Mouse (Mus musculus) megakaryocyte, embryonic 14.5 days (primary cell): ENCODE results near the gene Mlycd. TPM values are rescaled to one million over a fixed set of nuclear protein-coding genes. Genes with fewer than 3 reads are reported as not detected.

Experiments
- H3K27me3 ChIP-seq: replicated peaks from 2 replicates; pipeline ENCODE3; 2012; ENCODE audit warnings: inconsistent platforms
- H3K36me3 ChIP-seq: replicated peaks from 2 replicates; pipeline ENCODE3; 2012; ENCODE audit warnings: low read length, inconsistent platforms, mixed read lengths
- H3K4me1 ChIP-seq: 2 replicates; pipeline ENCODE4 v1.6.1; 2012; ENCODE audit warnings: inconsistent platforms
- H3K4me3 ChIP-seq: replicated peaks from 2 replicates; pipeline ENCODE3; 2012; ENCODE audit warnings: moderate library complexity, mild to moderate bottlenecking, inconsistent platforms
- H3K9me3 ChIP-seq: 2 replicates; pipeline ENCODE4 v1.6.1; 2012; ENCODE audit warnings: inconsistent platforms
- FLI1 ChIP-seq: IDR thresholded peaks from 2 replicates; pipeline ENCODE4 v1.6.1; 2012; ENCODE audit warnings: low read length, inconsistent platforms, mixed read lengths
- GATA1 ChIP-seq: IDR thresholded peaks from 3 replicates; pipeline ENCODE4 v1.6.1; 2012; ENCODE audit warnings: mixed read lengths, low read length, inconsistent platforms, borderline replicate concordance
- polyA plus RNA-seq: library from polyadenylated mRNA; stranded (reverse); fragments of >175 nt; gene quantifications from 2 replicates; pipeline ENCODE4 v1.2.3, GENCODE M21; 2012; ENCODE audit warnings: low replicate concordance; ENCODE audit not compliant: insufficient read depth

Gene Mlycd
- polyA plus RNA-seq, 1 experiment = 25.3 TPM

GRCm38 (mm10) chr8:119440250-119440951 lies 45.7 kb downstream of the Mlycd start:
- Histone ChIP-seq H3K27me3 (peaks cover 40% of the 10 kb centered on the region), H3K9me3 (no peaks in the 10 kb centered on the region), H3K36me3 (peaks cover 31% of the 10 kb centered on the region), H3K4me3 (peak overlapping the region; percentile 51), H3K4me1 (peaks cover 64% of the 10 kb centered on the region)
- TF ChIP-seq GATA1 (no peak), FLI1 (no peak)

- H3K4me3 ChIP-seq = peak overlapping the region; percentile 17
- TF ChIP-seq GATA1 (no peak), FLI1 (no peak)
- peaks cover 36% of the 10 kb centered on the region for H3K36me3 ChIP-seq
- H3K4me1 ChIP-seq = peaks cover 61% of the 10 kb centered on the region
- H3K9me3 ChIP-seq = no peaks in the 10 kb centered on the region
- H3K27me3 ChIP-seq = peaks cover 43% of the 10 kb centered on the region
Observed at GRCm38 (mm10) chr8:119440952-119441270, 46.2 kb downstream of the Mlycd start.

- no peak for TF ChIP-seq GATA1
- TF ChIP-seq FLI1 = no peak
- H3K9me3 ChIP-seq = no peaks in the 10 kb centered on the region
- H3K4me1 ChIP-seq = peaks cover 59% of the 10 kb centered on the region
- peak overlapping the region; percentile 24 for H3K4me3 ChIP-seq
- peaks cover 37% of the 10 kb centered on the region for H3K36me3 ChIP-seq
- H3K27me3 ChIP-seq = peaks cover 53% of the 10 kb centered on the region
Observed at GRCm38 (mm10) chr8:119442013-119442412, 47.3 kb downstream of the Mlycd start.

GRCm38 (mm10) chr8:119442970-119443369 lies 48.3 kb downstream of the Mlycd start:
- H3K36me3 ChIP-seq = peaks cover 37% of the 10 kb centered on the region
- TF ChIP-seq FLI1 = no peak
- TF ChIP-seq GATA1 = no peak
- H3K27me3 ChIP-seq = peaks cover 63% of the 10 kb centered on the region

GRCm38 (mm10) chr8:119446211-119446989 lies 51.7 kb downstream of the Mlycd start, which contains the start of gene Necab2:
Gene Necab2, plus strand, starts transcription at chr8:119446719.
- TF ChIP-seq FLI1 (no peak), GATA1 (no peak)
- H3K36me3 ChIP-seq = peaks cover 37% of the 10 kb centered on the region
- H3K27me3 ChIP-seq = peaks cover 91% of the 10 kb centered on the region
- peak within 1 kb of the TSS; percentile 87 for H3K4me3 ChIP-seq
- H3K9me3 ChIP-seq = no peaks in the 10 kb centered on the region
- H3K4me1 ChIP-seq = peaks cover 25% of the 10 kb centered on the region

More at GRCm38 (mm10) chr8:119442970-119443369, 48.3 kb downstream of the Mlycd start:
- Histone ChIP-seq H3K4me1 (peaks cover 57% of the 10 kb centered on the region), H3K4me3 (no peak overlapping the region), H3K9me3 (no peaks in the 10 kb centered on the region)

- TF ChIP-seq FLI1 = no peak
- TF ChIP-seq GATA1 = no peak
- Histone ChIP-seq H3K9me3 (no peaks in the 10 kb centered on the region), H3K27me3 (peaks cover 92% of the 10 kb centered on the region), H3K4me1 (peaks cover 20% of the 10 kb centered on the region), H3K4me3 (peak overlapping the region; percentile 87), H3K36me3 (peaks cover 31% of the 10 kb centered on the region)
Observed at GRCm38 (mm10) chr8:119446990-119447780, 52.5 kb downstream of the Mlycd start.

- peaks cover 18% of the 10 kb centered on the region for H3K4me1 ChIP-seq
- H3K9me3 ChIP-seq = no peaks in the 10 kb centered on the region
- TF ChIP-seq GATA1 (no peak), FLI1 (no peak)
- no peak overlapping the region for H3K4me3 ChIP-seq
- peaks cover 26% of the 10 kb centered on the region for H3K36me3 ChIP-seq
- peaks cover 93% of the 10 kb centered on the region for H3K27me3 ChIP-seq
Observed at GRCm38 (mm10) chr8:119447781-119448170, 53.1 kb downstream of the Mlycd start.

GRCm38 (mm10) chr8:119449627-119450026 lies 54.9 kb downstream of the Mlycd start:
- no peaks in the 10 kb centered on the region for H3K9me3 ChIP-seq
- H3K27me3 ChIP-seq = peaks cover 99% of the 10 kb centered on the region
- H3K4me3 ChIP-seq = no peak overlapping the region
- TF ChIP-seq GATA1 (no peak), FLI1 (no peak)
- H3K4me1 ChIP-seq = peaks cover 17% of the 10 kb centered on the region
- H3K36me3 ChIP-seq = peaks cover 14% of the 10 kb centered on the region

- peaks cover 96% of the 10 kb centered on the region for H3K27me3 ChIP-seq
Observed at GRCm38 (mm10) chr8:119451131-119451530, 56.5 kb downstream of the Mlycd start.

More at GRCm38 (mm10) chr8:119451131-119451530, 56.5 kb downstream of the Mlycd start:
- no peaks in the 10 kb centered on the region for H3K9me3 ChIP-seq
- H3K36me3 ChIP-seq = no peaks in the 10 kb centered on the region
- TF ChIP-seq GATA1 (no peak), FLI1 (no peak)
- H3K4me3 ChIP-seq = no peak overlapping the region
- peaks cover 15% of the 10 kb centered on the region for H3K4me1 ChIP-seq
